Mouse (Mus musculus): ENCODE results near the gene Kcnq5.

DNA sequence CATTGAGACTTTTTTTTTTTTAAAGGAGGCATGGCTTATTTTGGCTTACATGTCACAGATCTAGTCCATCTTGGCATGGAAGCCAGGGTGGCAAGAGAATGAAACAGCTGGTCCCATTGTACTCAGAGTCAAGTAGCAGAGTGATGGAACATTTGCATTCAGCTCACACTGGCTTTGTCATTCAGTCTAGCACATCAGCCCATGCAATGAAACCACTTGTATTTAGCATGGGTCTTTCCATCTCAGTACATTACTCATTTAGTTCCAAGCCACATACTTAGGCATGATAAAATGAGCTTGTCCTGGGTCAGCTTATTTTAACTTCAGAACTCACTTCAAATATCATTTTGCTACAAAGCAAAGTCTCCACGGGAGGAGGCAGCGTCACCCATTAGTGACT lies 156.7 kb downstream of the Kcnq5 start:
- TF ChIP-seq GATA1 (IDR thresholded peaks at IDR 0.05; ENCODE audit: borderline replicate concordance, low read length): no peak
- no peak for TF ChIP-seq FLI1 (IDR thresholded peaks at IDR 0.05; ENCODE audit: low read length)
